Mouse (Mus musculus) ovary, adult 18-20 months (tissue): ENCODE measurements around the gene Kalrn.
A peak's percentile ranks its signal among the peaks of the same experiment; 100 is the strongest.

Experiments used
- DNase-seq: peaks from one replicate; pipeline ENCODE4 v3.0.0; 2022; ENCODE audit warnings: low spot score, mixed read lengths

The Kalrn gene

DNA sequence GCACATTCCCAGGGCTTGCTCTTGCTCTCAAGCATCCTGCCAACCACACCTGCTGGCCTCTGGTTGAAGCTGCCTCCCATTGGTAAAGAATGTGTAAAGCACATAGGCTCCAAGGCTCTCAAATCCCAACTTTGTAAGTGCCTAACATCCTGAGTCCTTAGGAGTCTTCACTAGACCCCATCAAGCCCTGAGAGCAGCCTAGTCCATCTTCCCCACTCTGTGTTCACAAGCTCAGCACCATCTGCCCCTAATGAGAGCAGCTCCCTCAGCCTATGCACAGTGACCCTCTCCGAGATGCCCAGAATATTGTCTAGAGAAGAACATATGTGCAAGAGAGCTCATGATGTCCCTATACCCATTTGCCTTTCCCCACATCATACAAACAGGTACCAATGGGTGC lies 78.6 kb downstream of the Kalrn start:
- no peak for DNase-seq

DNA sequence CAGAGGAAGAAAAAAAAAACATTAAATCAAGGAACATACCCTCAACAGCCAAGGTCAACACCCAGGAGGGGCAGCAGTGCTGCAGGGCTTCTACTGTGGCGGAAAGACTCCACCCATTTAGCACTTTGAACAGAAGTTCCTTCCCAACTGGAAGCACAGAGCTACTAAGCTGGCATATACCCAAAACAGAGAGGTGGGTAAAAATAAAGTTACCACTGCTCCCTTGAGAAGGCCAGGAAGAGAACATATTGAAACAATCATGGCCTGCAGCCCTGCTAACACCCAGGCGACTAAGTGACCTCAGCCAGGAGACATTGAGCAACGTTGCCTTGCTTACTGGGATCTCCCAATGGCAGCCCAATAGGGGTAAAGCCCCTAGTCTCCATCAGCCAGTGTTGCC lies 79.4 kb downstream of the Kalrn start:
- DNase-seq = no peak

DNA sequence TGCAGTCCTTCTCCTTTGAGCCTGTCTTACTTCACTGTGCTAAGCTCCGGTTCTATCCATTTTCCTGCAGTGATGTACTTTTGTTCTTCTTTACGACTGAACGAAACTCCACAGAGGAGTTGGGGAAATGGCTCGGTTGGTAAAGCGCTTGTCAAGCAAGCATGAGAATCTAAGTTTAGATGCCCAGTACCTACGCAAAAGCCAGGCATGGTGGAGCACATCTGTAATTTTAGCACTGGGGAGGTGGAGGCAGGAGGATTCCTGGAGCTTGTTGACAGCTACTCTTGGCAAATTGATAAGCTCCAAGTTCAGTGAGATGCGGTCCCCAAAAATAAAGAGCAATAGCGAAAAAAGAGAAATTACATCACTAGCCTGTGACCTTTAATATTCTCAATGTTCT lies 82.1 kb downstream of the Kalrn start:
- DNase-seq = no peak

DNA sequence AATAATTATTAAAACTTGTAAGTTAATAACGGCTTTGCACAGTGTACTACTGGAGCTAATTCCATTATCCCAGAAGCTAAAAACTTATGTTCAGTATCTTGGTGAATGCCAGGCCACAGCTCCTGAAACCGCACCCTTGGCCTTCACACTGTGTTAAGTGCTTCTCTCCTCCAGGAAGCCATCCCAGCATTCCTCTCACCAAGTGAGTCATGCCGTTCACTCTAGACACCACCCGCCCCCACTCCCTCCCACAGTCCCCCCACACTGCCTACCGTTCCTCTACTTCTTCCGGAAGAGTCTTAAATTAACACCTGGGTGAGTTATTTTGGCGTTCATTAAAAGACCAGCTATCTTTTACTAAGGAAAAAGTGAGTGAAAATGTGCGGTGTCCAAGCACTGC lies 82.8 kb downstream of the Kalrn start:
- DNase-seq = peak; percentile 29

DNA sequence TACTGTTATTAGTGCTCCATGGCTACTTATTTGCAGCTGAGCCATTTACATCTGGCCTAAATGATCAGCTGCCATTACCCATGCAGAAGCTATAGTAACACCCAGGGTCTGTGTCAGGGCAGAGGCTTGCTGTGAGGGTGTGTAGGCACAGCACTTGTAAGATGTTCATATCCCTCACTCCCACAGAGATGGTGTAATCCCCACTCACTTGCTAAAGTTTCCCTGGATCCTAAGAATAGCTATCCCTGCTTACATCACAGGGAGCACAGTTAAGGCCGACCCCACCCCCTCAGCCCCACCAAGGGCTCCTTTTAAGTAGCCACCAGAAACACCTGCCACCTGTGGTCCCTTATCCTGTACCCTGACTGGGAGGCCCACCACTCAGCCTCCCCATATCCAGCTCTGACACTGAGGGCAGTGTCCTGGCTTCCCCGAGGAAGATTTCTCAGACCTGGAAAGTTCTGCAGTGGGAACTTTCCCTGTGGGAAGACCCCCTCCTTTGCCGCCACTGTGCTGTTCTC lies 83.5 kb downstream of the Kalrn start:
- DNase-seq = no peak

DNA sequence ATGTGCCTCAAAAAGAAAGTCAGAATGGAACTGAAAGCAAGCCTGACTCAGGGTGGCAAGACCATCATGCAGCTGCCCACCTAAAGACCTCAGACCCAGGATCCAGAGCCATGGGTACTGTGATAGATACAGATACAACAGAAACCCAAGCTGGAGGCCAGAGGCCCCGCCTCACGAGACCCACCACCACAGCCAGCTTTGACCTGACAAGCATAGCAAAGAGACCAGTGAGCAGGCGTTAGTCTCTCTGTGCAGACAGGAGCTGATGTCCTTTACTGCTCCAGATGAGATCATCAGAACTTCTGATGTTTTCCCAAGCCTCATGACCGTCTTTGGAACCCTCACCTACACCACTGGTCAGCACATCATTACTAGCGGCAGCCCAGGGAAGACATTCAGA lies 85.5 kb downstream of the Kalrn start:
- DNase-seq = no peak

DNA sequence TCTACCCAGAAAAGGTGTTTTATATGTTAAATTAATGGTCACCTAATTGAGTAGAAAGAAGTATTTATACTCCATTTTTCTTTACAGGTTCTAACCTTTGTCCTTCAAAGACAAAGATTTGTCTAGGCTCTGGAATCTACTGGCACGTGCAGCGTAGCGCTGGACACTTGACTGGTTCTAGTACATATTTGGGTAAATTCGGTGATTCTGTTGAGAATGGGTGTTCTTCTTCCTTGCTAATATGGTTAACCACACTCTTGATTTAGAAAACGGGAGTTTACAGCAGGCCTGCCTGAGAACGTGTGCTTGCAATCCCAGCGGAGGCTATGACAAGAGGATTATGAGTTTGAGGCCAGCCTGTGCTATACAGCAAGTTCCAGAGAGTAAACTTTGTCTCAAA lies 86.1 kb downstream of the Kalrn start:
- DNase-seq = no peak

DNA sequence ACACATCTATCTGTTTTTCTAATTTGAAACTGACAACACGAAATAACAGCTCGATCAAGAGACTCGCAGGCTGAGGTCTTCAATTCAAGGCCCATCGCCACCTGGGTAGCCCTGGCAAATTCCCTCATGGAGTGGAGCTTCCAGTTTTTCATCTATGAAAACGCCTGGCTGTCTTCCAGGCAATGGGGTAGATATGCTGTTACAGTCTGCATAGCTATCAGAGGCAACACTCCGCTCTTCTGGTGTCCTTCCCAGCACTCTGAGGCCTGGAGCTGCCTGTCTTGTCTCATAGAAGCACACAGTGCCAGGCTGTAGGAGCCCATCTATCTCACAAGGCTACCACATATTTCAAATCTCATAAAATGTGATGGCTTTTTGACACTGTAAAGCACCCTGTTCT lies 87.8 kb downstream of the Kalrn start:
- no peak for DNase-seq

DNA sequence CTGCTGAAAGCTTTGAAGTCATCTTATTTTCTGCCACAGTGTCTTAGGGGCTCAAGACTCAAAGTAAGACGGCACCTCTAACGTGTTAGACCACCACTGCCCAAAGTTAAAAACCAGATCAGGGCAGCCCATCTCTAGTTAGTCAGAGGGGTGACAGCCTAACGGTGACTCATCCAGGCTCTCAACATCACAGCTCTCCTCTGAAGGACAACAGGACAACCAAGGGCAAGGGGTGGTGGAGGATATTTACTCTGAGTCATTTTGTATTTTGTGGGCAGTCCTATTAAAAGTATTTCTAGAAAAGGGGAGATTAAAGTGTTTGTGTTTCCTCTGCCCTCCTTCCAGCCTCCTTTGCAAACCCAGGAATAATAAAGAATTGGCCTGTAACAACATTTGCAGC lies 88.4 kb downstream of the Kalrn start:
- no peak for DNase-seq

DNA sequence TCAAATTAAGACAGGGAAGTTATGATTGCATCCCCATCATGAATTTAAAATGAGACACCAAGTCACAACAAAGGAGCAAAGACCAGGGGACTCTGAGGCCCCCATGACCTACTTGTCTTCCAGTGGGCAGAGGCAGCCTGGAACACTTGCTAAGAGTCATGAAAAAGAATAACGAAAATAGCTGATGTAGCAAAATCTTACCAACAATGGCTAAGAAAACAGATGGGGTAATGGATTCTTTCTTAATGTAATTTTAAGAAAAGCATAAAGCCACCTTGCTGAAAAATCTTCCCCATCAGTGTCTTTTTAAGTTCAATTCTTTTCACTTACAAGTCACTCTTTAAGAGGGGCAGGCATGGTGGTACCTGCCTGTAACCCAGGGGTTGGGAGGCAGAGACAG lies 89.1 kb downstream of the Kalrn start:
- DNase-seq = no peak

DNA sequence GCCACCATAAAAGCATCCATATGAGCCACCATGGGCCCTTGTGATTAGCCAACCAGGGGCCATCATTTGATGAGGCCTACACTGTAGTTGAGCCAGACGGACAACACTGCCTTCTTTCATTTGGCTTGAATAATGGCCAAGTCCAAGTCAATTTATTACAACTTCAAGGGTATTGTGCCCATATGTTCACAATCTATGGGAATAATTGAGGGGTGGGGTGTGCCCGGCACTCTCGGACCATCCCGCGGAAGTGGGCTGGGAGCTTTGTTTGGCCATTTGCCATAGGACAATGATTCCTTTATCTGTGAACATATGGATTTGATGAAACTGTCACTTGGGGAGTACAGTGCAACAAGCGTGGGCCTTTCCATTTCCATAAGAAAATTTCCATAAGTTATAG lies 89.6 kb downstream of the Kalrn start:
- no peak for DNase-seq

DNA sequence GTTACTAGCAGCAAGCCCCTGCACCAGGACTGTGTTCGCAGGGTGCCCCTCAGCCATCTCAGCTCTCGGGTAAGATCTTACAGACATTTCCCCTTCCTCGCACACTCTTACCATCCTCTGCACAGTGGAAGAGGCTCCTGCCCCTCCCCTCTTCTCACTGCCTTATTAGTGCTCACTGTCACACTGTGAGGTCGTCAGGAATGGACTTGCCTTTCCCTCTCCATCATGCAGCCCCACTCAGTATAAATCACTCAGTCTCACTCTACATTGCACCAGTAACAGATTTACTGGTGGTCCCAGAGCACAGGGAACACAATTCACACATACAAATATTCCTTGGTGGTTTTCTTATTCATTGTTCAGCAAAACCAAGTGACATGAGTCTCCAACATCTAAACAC lies 98.6 kb downstream of the Kalrn start:
- no peak for DNase-seq

DNA sequence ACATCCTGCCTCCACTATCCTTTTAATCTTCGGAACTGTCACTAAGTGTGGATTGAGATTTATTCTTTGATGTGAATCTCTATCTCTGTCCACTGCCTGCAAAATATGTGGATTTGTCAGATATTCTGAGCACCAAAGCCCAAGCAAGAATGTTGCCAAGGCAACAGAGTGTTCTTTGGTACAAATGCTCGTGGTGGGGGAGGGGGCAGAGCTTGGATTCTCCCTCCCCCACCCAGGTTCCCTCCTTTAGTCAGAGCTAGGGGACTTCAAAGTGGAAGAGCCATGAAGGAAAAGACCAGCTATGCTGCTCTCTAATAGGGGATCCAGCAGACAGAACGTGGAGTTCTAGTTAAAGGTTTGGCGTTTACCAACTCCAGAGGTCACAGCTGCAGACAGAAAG lies 99.4 kb downstream of the Kalrn start:
- no peak for DNase-seq

DNA sequence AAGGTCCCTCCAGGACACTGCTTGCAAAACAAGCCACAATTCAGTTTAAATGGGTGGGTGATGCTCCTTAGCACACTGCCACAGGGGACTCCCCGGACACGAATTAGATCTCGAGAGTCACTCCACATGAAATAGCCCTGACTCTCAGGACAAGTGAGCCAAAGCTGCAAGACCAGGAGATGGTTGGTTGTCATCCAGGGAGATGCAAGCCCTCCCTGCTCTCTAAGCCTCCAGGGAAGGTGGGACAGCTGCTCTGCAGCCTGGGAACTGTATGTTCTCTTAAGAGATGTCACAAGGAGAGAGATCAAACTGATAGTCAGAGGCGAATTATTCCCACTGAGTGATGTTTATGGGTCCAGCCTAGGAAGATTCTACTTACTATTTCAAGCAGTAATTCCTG lies 101.9 kb downstream of the Kalrn start:
- DNase-seq = no peak

DNA sequence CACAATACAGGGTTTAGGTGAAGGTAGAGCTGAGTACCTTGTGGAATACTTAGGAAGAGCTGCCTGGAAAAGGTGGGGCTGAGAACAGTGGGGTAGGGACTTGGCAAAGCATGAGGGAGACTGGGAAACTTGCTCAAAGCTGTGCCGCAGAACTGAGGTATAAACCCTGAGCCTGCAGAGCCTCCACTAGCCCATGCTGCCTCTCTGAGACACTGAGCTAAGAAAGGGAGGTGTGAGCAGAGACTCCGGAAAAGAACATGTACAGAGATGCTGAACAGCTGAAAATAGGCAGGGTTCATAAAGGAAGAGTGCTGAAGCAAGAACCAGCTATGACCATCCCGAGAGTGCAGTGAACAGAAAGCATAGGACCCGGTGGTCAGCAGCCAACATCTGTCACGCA lies 103.0 kb downstream of the Kalrn start:
- no peak for DNase-seq

DNA sequence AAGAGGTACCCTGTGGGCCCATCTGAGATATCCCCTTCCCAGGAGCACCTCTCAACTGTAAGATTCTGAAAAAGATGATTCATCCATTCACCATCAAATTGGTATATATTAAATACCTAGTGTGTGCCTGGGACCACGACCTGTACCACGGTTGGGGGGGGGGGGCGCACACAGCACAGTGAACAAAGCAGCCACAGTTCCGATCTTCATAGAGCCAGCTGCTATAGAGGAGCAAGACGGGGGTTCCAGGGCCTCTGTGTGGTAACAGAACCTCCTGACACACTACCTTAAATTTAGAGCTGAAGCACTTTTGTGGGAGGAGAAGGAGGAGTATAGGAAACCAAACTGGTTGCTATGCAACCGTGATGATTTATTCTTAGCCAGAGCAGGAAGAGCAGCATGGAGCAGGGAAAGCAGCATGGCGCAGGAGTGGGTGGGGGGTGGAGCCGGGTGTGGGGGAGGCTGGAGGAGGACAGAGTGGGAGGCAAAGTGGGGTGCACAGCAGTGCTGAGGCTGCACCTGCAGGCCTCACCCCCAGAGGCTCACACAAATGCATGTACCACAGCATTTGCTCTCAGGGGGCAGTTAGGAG lies 104.0 kb downstream of the Kalrn start:
- DNase-seq = no peak

DNA sequence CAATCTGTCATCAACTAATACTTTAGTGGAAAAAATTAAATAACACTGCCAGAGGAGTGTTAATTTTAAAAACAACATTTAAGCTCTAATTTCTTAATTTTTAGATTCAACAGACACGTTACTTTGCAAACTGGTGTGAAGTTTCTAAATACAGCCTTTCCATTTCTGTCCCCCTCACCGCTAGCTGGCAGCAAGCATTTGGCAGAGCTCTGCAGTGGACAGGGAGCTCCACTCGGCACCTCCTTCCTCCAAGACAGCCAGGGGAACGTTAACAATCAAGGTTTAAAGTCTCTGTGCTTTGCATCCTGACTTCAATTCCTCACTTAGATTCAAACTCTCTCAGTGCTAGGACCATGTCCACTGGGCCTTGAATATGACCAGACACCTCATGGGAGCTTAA lies 106.7 kb downstream of the Kalrn start:
- DNase-seq = no peak

DNA sequence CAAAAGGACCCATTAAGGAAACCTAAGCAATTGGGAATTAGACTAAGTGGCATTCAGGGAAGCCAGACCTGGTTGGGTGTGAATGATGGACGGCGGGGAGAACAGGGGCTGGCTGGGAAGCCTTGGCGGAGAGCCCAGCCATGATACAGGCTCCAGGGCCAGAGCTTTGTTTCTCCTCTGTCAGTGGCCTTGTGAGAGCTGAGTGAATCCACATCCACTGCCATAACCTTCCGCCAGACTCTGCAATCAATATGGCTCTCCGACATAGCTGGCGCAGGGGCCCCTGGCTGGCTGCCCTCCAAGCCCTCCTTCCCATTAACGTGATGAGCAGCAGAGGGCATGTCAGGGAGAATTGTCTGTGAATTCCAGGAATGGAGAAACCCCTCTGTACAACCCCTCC lies 117.0 kb downstream of the Kalrn start:
- DNase-seq = peak; percentile 59

DNA sequence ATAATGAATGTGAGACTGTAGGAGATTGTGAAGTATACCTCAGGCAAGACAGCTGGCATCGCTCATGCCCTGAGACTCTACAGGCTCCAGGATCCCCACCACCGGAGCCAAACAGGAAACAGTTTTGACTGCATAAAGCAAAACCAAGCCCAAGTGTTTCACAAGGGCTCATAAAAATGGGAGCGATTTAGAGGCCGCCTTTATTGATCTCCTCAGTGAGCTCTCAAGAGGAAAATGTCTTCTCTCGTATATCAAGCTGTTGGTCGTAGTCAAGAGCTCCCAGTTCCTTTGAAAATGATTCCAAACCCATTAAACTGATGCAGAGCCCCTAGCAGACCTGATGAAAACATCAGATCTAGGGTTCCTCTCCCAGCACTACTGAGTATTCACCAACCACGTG lies 127.7 kb downstream of the Kalrn start:
- DNase-seq = no peak

DNA sequence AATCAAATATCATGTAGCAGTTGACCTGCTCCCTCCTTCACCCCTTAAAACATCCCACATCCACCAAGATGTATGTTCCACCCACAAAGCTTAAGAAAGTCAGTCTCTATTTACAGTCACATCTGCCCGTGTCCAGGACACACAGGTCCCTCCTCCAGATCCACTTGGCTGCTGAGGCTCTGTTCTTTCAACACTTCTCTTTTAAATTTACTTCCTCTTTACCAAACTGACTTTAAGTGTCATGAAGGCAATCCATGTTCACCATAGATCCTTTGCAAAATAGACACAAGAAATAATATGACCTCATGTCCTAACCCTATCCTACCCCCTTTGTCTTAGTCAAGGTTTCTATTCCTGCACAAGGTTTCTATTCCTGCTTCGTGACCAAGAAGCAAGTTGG lies 131.6 kb downstream of the Kalrn start:
- DNase-seq = no peak

DNA sequence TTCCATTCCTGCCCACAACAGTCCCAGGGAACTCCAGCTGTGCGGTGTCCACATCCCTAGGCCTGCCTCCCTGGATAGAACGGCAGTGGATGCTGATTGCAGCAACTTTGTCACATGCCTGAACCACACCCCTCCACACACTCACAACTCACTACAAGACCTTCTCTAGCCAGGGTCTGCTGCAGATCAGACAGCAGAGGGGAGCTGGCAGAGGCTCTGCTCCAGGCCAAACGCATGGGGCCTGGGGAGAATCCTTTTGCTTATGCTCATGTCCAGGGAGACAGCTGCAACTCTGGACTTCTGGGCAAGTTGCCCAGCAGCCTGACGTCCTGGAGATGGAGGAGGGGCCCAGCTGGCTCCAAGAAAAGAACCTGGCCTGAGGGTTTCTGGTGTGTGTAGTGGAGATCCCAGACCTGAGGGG lies 132.3 kb downstream of the Kalrn start:
- peak; percentile 69 for DNase-seq

DNA sequence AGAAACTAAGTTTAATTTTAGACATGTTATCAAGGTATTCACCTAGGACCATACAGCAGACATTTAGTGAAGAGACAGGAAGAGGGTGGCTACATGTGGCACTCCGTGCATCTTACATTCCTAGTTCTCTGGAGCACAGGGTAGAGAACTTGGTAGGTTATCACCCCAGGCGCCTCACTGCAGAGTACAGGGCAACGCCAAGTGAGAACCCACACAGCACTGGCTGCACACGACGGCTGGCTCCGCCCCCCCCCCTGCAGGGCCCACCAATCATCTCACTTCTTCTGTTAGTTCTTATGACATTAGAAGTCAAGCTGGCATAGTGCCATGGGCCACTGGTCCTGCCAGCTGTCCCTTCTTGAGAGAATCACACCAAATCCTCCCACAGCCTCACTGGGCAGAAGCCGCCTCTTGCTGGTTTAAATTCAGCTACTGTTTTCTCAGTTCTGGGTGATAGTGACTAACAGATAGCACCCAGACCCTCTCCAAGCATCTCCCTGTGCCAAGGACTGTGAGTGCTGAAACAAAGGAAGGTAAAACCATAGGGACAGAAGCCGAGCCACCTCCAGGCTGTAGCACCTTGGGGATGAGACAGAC lies 133.2 kb downstream of the Kalrn start:
- no peak for DNase-seq

DNA sequence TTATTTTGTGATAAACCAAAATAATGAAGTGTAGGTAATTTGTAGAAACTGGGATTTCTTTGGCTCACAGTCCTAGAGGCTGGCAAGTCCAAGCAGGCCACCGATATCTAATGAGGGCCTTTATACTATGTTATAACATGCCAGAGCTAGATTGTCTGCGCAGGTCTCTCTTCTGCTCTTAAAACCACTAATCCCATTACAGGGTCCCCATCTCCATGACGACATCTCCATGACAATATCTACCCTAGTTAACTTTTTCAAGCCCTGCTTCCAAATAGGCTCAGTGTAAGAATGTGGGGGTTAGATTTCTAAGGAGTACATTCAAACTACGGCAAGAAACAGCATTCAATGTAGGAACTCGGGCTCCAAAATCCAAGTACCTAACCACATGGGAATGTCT lies 143.2 kb downstream of the Kalrn start:
- no peak for DNase-seq

DNA sequence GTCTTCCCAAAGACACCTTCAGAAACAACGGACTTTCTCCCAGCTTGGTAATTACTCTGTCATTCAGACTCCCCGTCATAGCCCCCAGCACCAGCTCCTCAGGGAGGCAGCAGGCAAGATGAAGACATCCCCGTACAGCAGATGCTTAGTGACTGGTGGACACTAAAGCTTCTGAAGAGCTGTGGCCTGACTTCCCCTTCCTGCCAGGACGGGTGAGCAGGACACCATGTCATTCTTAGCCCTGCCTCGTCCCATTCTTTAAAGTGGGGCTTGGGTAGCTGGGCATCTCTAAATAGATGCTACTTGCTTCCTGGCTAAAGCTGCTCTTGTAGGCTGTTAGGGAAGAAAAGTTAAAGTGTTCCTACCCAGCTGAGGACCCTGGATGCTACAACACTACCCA lies 145.7 kb downstream of the Kalrn start:
- DNase-seq = no peak
